Mouse (Mus musculus): ENCODE results near the gene Mesp1.
"Not testable (repeated sequence)": the region's sequence is repeated elsewhere in the genome, so short reads cannot be mapped to it uniquely, and the experiment has no call there.

Mesp1 gene

GRCm38 (mm10) chr7:79792635-79793421, 760 bp downstream of the Mesp1 start:
- peak; percentile 59 for DNase-seq (ENCODE audit: low read depth, low spot score)

- DNase-seq (ENCODE audit: low read depth, low spot score) = not testable (repeated sequence)
These were observed 3.8 kb downstream of the Mesp1 start for GRCm38 (mm10) chr7:79789812-79790211.

DNA sequence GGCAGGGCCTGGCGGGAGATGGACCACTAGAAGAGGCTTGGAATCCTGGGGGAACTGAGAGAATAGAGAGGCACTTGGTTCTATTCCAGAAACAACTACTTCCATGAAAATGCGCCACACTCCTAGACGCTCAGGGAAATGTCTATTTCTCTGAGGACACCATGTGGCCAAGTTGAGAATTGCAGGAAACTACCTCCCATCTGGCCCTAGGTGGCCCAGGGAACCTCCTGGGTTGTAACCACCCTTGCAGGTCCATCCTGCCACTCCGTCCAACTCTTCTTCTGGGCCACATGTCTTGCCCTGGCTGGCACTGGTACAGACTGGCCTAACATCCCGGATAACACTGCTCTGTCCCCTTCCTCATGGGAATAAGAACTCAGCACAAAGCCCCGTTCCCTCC, 7.3 kb downstream of the Mesp1 start:
- DNase-seq (ENCODE audit: low read depth, low spot score) = peak; percentile 76

GRCm38 (mm10) chr7:79782516-79782855, 11.1 kb downstream of the Mesp1 start:
- DNase-seq (ENCODE audit: low read depth, low spot score) = no peak

GRCm38 (mm10) chr7:79781826-79782515, 11.6 kb downstream of the Mesp1 start:
- no peak for DNase-seq (ENCODE audit: low read depth, low spot score)

GRCm38 (mm10) chr7:79780647-79781626, 12.7 kb downstream of the Mesp1 start:
- peak; percentile 84 for DNase-seq (ENCODE audit: low read depth, low spot score)

GRCm38 (mm10) chr7:79771561-79772512, 21.8 kb downstream of the Mesp1 start:
- no peak for DNase-seq (ENCODE audit: low read depth, low spot score)

DNA sequence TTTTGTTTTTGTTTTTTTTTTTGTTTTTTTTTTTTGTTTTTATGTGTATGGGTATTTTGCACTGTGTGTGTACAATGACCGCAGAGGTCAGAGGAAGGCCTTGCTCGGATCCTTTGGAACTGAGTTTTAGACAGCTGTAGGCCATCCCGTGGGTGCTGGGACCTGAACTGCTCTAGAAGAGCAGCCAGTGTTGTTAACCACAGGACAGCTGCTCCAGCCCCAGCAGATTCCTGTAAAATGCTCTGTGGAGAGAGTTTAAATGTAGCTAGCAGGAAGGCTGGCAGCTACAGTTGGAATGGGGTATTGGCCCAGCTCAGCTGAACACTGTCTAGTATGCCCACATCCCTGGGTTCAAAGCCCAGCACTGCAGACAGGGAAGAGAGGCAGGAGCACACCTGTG, 23.9 kb downstream of the Mesp1 start:
- DNase-seq (ENCODE audit: low read depth, low spot score) = no peak

DNA sequence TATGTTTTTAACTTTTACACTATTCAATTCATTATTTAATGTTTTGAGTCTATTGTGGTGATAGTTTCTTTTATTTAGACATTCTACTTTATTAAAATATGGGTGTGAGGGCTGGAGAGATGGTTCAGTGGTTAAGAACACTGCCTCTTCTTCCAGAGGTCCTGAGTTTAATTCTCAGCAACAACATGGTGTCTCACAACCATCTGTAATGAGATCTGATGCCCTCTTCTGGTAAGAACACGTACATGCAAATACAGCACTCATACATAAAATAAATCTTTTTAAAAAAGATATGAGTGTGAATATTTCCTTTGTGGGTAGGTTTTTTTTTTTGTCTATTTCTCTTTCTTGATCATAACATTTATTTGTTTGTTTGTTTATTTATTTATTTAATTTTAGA, 27.6 kb downstream of the Mesp1 start:
- no peak for DNase-seq (ENCODE audit: low read depth, low spot score)

DNA sequence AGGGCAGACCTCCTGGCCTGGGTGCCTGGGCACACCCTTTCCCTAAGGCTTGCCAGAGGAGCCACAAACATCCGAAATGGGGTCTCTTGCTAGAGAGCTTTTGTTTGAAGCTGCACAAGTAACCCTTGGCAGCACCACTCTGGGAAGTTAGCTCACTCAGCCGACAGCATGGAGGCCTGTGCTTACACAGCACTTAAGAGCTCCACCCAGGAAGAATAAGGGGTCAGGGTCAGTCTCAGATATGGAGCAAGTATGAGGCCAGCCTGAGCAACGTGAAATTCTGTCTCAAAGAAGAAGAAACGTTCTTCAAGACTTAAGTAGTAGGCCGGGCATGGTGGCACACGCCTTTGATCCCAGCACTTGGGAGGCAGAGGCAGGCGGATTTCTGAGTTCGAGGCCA, 31.5 kb downstream of the Mesp1 start:
- DNase-seq (ENCODE audit: low read depth, low spot score) = no peak

GRCm38 (mm10) chr7:79761124-79761876, 32.3 kb downstream of the Mesp1 start:
- no peak for DNase-seq (ENCODE audit: low read depth, low spot score)

DNA sequence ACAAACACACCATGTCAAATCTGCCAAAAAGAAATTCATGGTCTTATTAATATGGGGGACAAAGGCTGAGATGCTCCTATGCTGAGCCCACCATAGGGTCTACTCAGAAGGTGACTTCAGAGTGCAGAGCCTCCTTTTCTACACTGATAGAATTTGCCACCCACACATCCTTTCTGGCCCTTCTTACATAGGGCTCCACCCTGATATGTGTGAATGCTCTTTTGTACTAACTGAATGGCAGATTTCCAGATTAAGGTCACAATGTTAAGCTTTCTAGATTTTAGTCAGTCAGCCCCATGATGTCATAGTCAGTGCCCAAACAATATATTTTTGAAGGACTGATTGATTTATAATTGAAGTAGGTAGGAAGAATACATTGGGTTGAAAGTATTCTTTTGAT, 33.8 kb downstream of the Mesp1 start:
- DNase-seq (ENCODE audit: low read depth, low spot score) = peak; percentile 58

- DNase-seq (ENCODE audit: low read depth, low spot score) = no peak
These were observed 35.4 kb downstream of the Mesp1 start for GRCm38 (mm10) chr7:79758176-79758575.

DNA sequence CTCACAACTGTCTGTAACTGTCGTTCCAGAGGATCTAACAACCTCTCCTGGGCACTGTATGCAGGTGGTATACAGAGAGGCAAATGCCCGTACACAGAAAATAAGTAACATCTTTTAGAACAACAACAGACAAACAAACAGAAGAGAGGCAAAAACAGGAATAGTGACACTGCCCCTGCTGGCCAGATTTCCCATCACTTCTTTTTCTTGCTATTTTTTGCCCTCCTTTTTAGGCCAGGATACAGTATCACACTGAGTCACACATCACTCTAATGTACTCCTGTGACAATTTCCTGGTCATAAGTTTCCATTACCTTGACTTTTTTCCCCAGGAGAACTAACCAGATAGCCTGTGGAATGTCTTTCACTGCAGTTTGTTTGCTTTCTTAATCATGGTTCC, 37.3 kb downstream of the Mesp1 start:
- DNase-seq (ENCODE audit: low read depth, low spot score) = peak; percentile 12

DNA sequence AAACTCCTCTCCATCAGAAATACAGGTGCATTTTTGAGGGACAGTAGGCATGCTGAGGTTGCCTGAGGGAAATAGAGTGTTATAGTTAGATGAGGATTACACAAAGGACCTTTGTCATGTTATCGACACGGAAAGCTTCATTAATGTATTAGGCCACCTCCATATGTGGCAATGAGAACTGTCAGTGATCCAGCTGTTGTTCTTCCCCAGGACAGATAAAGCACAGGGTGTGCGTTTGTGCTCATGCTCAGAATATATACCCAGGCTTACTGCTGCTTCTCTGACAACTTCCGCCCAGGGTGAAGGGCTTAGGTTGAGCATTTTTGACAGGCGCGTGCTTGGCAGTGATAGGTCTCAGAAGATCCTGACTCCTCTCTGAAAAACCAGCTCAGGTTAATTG, 44.1 kb downstream of the Mesp1 start:
- no peak for DNase-seq (ENCODE audit: low read depth, low spot score)

DNA sequence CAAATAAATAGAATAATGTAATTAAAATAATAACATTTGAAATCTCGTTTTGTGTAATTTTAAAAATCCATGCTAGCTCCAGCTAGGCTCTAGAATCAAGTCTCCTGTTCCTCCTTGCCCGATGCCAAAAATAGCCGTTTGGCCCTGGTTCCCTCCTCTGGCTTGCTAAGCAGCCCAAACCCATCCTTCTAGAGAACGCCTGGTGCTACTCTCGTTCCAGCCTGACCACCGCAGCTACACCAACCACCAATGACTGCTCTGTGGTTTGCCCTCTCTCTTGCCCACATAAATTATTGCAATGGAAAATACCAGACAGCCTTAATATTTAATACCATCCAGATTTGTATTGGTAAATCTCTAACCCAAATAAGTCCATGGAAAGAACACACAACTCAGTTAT, 45.9 kb downstream of the Mesp1 start:
- no peak for DNase-seq (ENCODE audit: low read depth, low spot score)

- no peak for DNase-seq (ENCODE audit: low read depth, low spot score)
These were observed 49.0 kb downstream of the Mesp1 start for GRCm38 (mm10) chr7:79744585-79744984.

DNA sequence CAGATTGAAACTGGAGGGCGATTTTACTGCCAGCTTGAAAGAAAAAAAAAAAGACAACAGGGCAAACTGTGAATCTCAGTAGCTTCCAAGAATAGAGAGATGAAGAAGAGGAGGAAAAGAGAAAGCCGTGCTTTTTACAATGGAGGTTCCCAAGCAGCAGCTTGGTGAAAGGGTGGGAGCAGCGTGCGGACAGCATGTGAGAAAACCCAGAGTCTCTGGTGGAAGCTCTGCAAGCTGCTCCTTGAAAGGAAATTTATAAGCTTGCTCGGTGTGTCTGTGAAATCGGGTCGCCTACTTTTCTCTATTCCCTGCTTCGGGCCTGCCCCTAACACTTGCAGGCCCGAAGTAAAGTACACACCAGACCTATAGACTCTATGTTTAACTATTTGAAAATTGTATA, 49.5 kb downstream of the Mesp1 start:
- DNase-seq (ENCODE audit: low read depth, low spot score) = no peak

- DNase-seq (ENCODE audit: low read depth, low spot score) = peak; percentile 89
These were observed 50.7 kb downstream of the Mesp1 start, which contains the start of the genes Pex11a and Wdr93 for GRCm38 (mm10) chr7:79742659-79743536. Gene Pex11a (minus strand): TSS chr7:79743131. Gene Wdr93 (plus strand): TSS chr7:79743163.
